Mouse (Mus musculus) ovary, postnatal 14 days (tissue): Measurements from ENCODE around the gene AW551984.

Source experiments
- DNase-seq: peaks from one replicate; pipeline ENCODE4 v3.0.0; 2022; ENCODE audit warnings: low spot score

Gene AW551984

DNA sequence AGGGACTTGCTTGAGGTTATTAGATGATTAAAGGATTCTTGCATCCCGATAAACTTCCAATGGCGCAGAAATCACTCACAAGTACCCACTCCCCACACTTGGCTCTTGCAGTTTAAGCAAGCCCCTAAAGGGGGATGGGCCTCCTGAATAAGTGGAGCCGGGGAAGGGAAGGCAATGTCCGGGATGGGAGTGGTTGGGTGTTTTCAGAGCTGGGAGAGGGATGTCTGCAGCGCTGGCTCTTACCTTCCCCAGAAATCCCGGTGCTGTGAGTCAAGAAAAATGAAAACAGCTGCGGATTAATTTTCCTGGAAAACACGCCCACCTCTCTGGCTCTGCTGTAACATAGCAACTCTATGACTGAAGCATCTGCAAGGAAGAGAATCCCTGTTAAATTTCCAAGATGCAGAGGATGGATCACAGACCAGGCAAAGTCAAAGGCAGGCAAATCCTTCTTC lies at the start of gene AW551984:
Gene AW551984 (minus strand): TSS at position 405 of the 455 bp plus-strand sequence.
- no peak for DNase-seq

DNA sequence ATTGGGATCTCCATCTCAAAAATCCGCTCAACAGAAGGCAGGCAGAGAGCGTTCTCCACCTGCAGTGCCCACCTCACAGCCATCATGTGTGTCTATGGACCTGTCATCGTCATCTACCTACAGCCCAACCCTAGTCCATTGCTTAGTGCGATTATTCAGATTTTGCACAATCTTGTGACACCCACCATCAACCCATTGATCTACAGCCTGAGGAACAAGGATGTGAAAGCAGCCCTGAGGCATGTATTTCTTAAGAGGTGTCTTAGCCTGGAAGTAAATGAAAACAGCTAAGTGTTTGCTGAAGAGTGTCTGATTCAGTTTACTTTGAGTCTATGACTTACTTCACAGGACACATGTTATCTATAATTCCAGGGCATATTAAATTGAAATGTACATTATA lies 43.2 kb upstream of the AW551984 start:
- no peak for DNase-seq

DNA sequence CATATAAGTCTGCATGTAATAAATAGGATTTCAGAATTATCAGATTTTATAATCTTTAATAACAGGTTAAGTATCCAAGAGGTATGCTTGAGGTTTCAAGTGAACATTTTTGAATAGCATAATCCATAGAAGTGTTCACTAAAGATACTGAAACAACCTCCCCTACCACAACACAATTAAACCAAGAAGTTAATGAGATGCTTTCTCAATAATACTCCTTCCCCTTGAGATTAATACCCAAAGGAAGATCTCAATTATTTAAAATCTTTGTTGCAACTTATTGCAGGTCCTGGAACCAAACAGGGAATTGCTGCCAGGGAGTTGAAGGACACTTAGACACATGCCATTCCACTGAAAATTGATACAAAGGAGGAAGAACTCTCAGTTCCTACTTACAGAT lies 40.6 kb upstream of the AW551984 start, which contains the start of gene Olfr961:
Gene Olfr961 (plus strand): TSS at position 301 of the 400 bp plus-strand sequence.
- DNase-seq, result no peak

DNA sequence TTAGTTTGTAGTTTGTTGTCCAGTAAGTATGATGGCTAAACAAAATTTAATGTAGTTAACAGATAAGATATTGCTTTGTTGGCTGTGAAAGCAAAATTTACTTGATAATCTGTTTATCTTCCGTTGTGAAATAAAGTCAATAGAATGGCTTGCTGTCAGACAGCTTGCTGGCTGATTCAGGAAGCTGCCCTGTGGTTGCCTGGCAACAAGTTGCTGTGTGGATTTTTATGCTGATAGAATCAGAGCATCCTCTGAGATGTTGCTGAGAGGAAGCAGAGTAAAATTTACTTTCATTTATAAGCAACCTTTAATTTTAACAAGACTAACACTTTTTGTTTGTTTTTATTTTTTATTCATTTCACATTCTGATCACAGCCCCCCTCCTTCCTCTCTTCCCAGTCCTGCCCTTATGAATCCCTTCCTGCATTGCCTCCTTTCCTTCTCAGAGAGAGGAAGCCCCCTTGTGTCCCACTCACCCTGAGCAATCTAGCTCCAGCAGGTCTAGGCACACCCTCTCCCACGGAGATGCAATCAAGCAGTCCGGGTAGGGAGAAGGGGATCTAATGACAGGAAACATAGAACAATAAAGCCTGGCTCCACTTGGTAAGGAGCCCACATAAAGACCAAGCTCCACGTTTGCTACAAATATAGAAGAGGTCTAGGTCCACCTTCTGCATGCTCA lies 29.9 kb upstream of the AW551984 start:
- DNase-seq, result no peak

DNA sequence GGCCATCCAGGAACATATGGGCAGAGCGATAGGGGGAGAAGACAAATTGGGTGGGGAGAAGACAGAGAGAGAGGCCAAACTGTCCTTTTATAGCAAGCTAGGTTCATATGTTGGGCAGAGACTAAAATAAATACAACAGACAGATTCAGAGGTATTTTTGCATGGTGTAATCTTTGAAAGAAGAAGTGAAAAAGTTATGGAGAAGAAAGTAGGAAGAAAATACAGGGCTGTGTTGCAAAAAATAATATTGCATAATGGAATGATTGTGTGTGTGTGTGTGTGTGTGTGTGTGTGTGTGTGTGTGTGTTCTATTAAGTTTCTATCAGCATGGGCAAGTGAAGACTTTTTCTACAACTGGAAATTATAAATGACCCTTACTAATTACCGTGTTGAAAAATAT lies 24.9 kb upstream of the AW551984 start:
- no peak for DNase-seq

DNA sequence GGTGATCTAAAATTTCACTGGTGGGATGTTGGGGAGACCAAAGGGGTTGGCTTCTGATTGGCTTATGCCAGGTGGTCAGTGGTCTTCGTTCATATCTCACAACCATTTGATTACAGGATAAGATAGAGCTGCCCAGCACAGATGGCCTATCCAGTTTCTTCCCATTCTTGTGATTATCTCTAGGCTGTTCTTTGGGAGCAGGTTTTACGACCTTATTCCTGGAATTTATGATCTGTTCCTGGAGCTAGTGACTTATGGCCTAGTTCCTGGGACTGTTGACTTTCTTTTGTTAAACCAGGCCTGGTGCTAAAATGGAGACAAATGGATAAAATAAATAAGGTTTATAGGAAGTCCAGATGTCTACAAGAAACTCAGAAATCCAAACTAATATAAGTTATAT lies 20.5 kb upstream of the AW551984 start:
- DNase-seq, result no peak

DNA sequence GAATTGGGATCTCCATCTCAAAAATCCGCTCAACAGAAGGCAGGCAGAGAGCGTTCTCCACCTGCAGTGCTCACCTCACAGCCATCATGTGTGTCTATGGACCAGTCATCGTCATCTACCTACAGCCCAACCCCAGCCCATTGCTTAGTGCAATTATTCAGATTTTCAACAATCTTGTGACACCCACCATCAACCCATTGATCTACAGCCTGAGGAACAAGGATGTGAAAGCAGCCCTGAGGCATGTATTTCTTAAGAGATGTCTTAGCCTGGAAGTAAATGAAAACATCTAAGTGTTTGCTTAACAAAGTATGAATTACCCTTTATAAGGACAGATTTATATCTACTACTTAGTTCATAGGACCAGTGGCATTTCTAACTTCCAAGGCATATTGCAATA lies 19.6 kb upstream of the AW551984 start:
- DNase-seq, result no peak

DNA sequence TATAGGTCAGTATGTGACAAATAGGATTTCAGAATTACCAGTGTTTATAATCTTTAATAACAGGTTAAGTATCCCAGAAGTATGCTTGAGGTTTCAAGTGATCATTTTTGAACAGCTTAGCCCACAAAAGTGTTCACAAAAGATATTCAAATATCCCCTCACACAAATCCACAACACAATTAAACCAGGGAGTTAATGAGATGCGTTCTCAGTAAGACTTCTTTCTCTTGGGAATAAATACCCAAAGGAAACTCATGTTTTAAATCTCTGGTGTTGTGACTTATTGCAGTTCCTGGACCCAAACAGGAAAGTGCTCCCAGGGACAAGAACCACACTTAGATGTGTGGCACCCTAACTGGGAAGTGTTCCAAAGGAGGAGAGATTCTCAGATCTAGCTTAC lies 16.9 kb upstream of the AW551984 start, which contains the start of gene Olfr960:
Gene Olfr960 (plus strand): TSS at position 301 of the 400 bp plus-strand sequence.
- no peak for DNase-seq

DNA sequence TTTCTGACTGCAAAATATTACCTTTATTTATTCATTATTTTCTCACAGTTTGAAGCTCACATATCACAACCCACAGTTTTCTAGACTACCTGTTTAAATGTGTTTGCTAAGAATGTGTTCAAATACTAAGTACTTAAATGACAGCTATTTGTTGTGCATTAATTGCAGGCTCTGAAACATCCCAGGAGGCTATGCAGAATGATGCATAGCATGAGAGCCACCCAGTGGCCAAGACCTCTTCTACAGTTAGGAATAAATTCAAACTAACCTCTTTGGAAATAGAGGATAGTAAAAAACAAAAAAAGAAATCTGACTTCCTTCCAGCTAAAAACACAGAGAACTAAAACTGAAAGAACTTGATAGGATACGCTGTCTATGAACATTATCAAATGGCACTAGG lies 7.8 kb upstream of the AW551984 start:
- no peak for DNase-seq

DNA sequence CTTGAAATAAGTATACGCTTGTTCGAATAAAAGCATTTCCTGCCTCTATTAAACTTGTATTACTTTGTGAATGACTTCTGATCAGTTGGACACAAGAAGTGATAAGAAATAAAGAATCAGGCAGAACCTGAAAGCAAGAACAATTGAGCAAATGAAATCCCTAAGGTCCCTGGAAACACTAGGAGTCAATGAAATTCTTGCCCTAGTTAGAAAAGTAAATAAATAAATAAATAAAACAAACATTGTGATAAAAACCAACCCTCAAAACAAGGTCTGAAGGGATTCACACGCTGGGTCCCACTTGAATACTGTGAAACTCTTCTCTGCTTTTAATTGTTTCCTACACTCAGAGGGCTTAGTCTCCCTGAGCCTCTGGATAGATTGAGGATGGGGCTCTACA lies 6.2 kb upstream of the AW551984 start, which contains the start of gene Olfr148:
Gene Olfr148 (plus strand): TSS at position 301 of the 400 bp plus-strand sequence.
- no peak for DNase-seq

DNA sequence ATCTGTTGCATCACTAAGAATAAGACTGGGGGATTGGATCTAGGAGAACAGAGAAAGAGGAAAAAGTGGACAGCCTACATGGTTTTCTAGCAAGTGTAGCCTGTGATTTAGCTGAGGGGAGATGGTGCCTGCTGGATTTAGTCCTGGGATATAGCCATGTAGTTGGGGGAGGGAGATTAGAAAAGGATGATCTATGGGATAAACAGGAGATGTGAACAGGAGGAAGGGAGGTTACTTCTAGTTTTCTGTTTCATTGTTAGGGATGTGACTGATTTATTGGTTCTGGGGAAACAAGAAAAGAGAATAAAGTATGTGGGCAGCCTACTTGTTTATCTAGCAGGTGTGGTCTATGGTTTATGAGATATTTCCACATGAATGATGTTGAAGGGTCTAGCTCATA lies 4.3 kb upstream of the AW551984 start:
- DNase-seq, result no peak

DNA sequence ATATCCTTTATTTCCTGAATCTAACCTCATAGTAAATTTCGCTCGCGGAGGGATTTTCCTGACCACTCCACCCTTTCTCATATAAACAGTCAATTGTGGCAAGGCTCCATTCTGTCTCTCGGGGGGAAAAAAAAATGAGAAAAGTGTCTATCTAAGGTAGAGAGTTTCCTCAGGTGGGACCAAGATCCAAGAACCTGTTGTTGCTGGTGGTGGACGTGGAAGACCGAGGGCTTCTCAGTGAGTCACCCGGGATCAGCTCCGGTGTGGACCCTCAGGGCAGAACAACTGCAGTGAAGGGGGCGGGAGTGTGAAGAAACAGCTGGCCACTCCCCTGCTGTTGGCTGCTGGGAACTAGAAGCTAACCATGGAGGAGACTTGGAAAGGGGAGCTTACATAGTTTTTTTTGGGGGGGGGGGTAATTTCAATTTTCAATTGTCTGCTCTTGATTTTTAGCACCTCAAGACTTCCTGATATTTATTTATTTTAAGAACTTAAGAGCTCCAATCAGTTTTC lies 814 bp downstream of the AW551984 start:
- no peak for DNase-seq

DNA sequence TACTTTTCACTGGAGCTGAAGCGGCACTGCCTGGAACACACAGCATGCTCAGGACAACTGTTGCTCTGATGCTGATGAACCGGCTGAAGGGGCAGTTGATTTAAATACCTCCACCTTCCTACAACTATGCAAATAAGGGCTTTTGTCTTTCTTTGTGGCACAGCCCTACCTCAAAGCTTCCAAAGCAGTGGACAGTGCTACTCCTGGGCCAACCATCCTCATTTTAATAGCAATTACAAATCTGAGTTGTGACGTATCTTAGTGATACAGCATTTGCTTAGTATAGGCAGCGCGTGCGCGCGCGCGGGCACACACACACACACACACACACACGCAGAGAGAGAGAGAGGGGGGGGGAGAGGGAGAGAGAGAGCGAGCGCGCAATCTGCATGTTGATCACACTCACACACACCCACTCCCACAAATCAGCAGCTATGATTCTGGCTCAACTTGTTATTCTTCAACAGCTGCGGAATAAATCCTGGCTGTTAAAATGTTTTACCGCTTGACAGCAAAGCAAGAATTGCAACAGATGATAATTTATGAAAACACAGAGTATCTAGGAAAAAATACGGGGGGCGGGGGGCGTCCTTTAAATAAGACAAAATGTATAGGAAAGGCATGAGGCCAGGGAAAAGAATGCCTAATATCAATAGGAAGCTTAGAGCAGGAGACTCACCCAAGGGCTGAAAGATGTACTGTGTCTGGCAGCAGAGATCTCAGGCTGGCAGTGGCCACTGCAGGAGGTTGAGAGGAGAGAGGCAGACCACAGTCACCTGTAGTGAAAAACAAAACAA lies 1.5 kb downstream of the AW551984 start:
- DNase-seq, result no peak

DNA sequence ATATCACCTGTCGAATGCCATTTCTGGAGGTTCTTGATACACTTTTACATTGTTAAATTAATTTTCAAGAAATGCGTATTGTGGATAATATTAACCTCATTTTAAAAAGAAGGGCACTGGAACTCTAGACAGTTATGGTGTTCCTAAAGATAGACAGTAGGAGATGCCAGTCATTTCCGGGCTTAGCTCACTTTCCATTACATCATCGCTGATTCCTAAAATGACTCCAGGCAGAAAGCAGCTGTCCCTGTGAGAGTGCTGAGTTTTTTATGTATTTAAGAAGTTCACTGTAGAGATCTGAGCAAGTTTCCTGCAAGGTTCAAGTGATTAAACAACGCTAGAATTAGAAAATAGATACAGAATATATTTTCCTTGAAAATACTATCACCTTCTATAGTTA lies 27.2 kb downstream of the AW551984 start:
- DNase-seq, result no peak

DNA sequence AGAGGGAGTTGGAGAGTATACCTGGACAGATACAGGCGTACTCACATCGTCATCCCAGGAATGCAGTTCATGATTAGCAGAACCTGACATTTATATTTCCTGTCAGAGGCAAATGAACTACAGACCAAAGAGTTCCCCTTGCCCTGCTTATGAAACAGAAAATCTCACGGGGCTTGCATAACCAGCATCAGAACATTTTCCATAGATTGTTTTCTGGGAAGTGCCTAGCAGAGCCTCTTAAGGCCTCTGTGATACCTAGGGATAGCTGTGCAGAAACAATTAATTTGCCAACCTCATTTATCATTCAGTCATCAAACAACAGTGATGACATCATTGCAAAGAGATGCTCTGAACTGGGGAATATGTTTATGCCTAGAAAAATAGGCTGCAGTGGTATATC lies 28.7 kb downstream of the AW551984 start, which contains the start of gene Olfr959:
Gene Olfr959 (minus strand): TSS at position 101 of the 400 bp plus-strand sequence.
- no peak for DNase-seq

DNA sequence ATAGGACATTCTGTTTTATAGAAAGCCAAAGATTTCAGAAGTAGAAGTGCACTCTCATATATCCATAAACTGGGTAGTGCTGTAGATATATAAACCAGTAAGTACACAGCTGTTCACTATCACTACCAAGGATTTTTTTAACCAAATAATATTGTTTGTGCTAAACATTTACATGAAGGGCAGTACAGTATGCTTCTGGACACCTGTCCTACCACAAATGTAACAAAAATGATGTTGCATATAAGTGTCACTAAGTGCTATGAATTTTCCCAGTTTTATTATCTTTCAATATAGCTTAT lies 45.9 kb downstream of the AW551984 start:
- DNase-seq, result no peak

DNA sequence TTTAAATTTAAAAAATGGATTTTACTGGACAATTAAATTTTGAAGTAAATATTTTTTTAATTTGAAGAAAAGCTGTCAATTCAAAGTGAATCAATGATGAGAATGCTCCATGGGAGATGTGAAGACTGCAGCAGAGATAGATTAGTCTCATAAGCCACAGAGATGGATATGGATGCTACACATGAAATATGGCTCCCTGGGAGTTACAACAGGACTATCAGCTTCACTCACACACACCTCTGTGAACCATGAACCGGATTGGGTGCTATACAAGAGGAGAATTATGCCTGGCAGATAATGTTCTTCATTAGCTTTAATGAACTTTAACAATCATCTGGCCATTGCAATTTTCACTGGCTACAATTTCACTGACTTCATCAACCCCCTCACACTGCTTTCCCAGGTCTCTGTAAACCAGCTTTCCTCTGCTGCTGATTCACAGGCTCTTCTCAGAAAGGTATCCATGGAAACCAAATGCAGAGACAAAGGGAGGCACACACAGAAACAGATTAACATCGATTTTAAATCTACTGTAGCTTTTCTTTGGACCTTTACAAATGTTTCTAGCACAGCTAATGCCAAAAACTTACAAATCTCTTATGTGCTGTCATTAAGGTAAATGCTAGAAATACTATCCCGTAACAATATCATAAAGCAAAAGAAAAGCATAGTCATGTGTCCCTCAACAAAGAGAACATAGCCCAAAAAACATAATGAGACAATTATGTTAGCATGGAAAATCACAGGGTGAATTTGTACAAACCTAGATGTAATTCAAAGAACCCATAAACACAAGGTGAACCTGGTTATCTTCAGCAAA lies 46.5 kb downstream of the AW551984 start:
- no peak for DNase-seq

DNA sequence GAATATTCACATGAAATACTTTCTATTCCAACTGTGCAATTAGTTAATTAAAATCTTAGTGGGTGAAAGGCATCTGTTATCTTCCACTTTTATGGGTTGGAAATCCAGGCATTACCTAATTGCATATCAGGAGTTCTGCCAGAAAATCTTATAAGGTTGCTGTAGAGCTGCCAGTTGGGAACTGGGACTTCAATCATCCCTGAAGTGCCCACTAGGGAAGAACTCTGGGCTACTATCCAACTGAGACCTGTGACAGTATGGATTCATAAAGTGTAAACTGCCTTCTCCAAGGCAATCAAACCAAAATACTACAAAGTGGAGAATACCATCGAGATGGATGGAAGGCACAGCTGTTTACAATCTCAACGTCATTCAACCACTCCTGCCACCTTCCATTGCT lies 50.3 kb downstream of the AW551984 start, which contains the start of gene Olfr958:
Gene Olfr958 (minus strand): TSS at position 109 of the 400 bp plus-strand sequence.
- DNase-seq, result no peak

DNA sequence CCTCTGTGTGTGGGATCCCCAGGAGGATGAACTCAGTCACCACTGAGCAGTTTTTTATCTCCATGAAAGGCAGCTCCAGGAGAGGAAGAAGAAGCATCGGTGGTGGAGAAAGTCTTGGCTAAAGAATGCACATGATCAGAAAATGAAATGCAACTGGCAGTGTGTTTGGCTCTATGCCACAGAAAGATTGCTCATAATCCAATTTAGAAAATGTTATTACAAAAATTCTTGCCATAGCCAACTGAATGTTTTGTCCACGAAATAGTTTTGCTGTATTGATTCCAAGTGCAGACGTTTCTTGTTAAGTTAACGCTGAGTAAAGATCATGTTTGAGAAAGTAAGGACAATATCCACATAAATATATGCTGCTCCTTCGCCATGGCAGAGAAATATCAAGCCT lies 53.4 kb downstream of the AW551984 start:
- DNase-seq, result no peak
